Mouse (Mus musculus): ENCODE results near the gene Plxna2. TPM values are rescaled to one million over a fixed set of nuclear protein-coding genes. Genes with fewer than 3 reads are reported as not detected.

Plxna2 gene
- 10.3 and 10.7 TPM in 2 replicates for polyA plus RNA-seq (2015; fragmentation: Nextera tagmentation; extraction: Ambion mirVana)

DNA sequence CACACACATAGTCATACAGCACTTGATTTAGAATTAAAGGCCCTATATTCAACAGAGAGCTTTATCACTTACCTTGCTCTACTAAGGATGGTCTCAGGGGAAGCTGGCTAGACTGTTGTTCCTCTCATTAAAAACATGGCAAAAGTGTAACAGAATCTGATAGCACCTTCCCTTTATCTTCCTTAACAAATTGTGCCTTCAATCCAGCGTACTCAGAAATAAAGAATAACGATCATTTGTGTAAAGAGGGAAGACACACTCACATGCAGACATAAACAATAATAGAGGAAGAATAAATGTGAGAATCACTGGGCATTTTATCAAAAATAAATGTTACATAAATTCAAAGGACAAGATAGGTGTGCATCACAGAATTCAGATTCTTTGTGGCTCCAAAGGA, at the start of gene Plxna2:
TSS of gene Plxna2 (plus strand) at position 301 of the 400 bp plus-strand sequence.
- no peaks in the 10 kb centered on the region for H3K36me3 ChIP-seq
- H3K9me3 ChIP-seq = no peaks in the 10 kb centered on the region
- H3K4me2 ChIP-seq = peak within 1 kb of the TSS; percentile 95
- no peak within 1 kb of the TSS for H3K9ac ChIP-seq
- 88% methylated on average over 2 of the region's 2 CpGs for WGBS
- no peak within 1 kb of the TSS for H3K27ac ChIP-seq
- ATAC-seq (ENCODE audit: insufficient number of reproducible peaks, insufficient read depth, low FRiP score, low TSS enrichment, low read depth) = no peak
- peak within 1 kb of the TSS; percentile 83 for H3K4me3 ChIP-seq
- peaks cover 31% of the 10 kb centered on the region for H3K4me1 ChIP-seq
- 0 out of 2 replicates have a peak, but pooled peaks cover 8% of the 10 kb centered on the region for H3K27me3 ChIP-seq

DNA sequence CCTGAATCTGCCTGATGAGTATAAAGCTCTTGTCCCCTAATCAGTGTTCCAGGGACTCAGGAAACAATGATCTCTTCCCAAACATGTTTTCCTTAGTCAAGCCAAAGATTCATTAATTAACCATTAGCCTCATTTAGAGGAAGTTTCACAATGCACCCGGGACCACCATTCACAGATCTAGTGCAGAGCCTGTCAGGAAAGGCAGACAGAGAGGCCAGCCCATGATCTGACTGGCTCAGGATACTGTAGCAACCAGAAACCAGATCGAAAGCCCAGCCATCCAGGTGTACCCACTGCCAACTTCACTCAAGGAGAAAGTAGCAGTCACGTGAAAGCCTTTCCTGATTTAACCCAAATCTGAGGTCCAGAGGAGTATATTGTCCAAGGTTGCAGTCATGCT, 44.1 kb upstream of the Plxna2 start:
- WGBS = 78% methylated on average over 3 of the region's 3 CpGs
- Histone ChIP-seq H3K27ac (no peak overlapping the region), H3K27me3 (no peaks in the 10 kb centered on the region), H3K36me3 (no peaks in the 10 kb centered on the region), H3K9ac (no peak overlapping the region), H3K4me3 (no peak overlapping the region), H3K4me1 (no peaks in the 10 kb centered on the region), H3K4me2 (no peak overlapping the region), H3K9me3 (no peaks in the 10 kb centered on the region)
- no peak for ATAC-seq (ENCODE audit: insufficient number of reproducible peaks, insufficient read depth, low FRiP score, low TSS enrichment, low read depth)

DNA sequence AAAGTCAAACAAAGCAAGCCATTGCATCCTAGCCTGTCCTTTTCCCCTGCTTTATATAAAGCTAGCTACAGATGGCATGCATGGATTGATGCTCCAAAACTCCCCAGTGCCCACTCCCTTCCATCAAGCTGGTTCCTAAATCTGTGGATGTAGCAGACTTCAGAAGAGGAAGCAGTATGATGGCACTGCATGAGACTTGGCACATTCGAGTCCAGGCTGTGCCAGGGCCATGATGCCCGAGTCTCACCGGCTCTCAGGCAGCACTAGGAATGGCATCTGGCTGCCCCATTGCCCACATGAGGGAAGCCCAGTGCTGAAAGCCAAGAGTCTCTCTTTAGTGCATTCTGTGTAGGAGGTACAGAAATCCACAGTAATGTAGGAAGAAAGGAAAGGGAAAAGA, 39.7 kb upstream of the Plxna2 start:
- H3K4me2 ChIP-seq = no peak overlapping the region
- H3K4me3 ChIP-seq = no peak overlapping the region
- no peak overlapping the region for H3K27ac ChIP-seq
- no peak for ATAC-seq (ENCODE audit: insufficient number of reproducible peaks, insufficient read depth, low FRiP score, low TSS enrichment, low read depth)
- H3K9ac ChIP-seq = no peak overlapping the region
- H3K9me3 ChIP-seq = no peaks in the 10 kb centered on the region
- H3K36me3 ChIP-seq = no peaks in the 10 kb centered on the region
- H3K4me1 ChIP-seq = no peaks in the 10 kb centered on the region
- no peaks in the 10 kb centered on the region for H3K27me3 ChIP-seq
- WGBS = 90% methylated on average over 3 of the region's 3 CpGs

DNA sequence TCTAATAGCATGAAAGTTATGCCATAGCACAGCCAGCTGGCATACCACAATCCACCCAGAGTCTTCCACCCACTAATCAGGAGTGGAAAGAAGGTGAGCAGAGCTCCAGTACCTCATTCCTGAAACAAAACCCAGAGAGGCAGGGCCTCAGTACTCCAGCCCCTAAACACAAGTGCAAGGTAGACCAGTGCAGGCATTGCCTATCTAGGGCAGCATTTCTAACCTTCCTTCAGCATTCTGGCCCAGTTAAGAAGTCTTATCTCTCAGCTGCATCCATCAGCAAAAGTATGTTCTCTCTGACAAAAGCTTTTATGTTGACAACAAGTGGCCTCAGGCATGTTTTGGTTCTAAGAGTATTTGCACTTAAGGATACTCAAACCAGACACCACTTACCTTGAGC, 37.5 kb upstream of the Plxna2 start:
- Histone ChIP-seq H3K36me3 (no peaks in the 10 kb centered on the region), H3K4me2 (no peak overlapping the region), H3K27ac (no peak overlapping the region), H3K27me3 (no peaks in the 10 kb centered on the region), H3K9ac (no peak overlapping the region), H3K4me3 (no peak overlapping the region), H3K9me3 (no peaks in the 10 kb centered on the region), H3K4me1 (no peaks in the 10 kb centered on the region)
- no peak for ATAC-seq (ENCODE audit: insufficient number of reproducible peaks, insufficient read depth, low FRiP score, low TSS enrichment, low read depth)

DNA sequence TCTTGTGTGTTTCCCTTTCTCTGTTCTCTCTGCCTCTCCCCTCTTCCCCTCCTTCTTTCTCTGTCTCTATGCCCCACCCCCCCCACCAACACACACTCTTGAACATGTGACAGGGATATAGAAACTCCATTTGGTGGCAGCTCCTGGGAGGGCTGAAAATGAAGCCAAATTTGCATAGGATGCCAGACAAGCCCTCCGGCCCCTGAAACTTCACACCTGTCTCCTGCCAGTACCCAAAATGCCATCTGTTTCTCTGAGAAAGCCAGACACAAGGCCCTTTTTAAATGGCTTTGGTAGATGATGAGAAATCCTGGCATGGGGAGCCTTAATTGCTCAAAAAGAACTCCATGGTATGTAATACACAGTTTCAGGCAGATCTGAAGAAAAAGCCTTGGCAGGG, 31.3 kb upstream of the Plxna2 start:
- Histone ChIP-seq H3K27me3 (no peaks in the 10 kb centered on the region), H3K4me2 (no peak overlapping the region), H3K9ac (no peak overlapping the region), H3K4me1 (peaks cover 41% of the 10 kb centered on the region), H3K27ac (no peak overlapping the region; the same call in 1 of the 2 replicates), H3K36me3 (no peaks in the 10 kb centered on the region), H3K9me3 (no peaks in the 10 kb centered on the region), H3K4me3 (no peak overlapping the region)
- ATAC-seq (ENCODE audit: insufficient number of reproducible peaks, insufficient read depth, low FRiP score, low TSS enrichment, low read depth) = no peak
- WGBS = 64% methylated on average over 1 of the region's 1 CpGs

DNA sequence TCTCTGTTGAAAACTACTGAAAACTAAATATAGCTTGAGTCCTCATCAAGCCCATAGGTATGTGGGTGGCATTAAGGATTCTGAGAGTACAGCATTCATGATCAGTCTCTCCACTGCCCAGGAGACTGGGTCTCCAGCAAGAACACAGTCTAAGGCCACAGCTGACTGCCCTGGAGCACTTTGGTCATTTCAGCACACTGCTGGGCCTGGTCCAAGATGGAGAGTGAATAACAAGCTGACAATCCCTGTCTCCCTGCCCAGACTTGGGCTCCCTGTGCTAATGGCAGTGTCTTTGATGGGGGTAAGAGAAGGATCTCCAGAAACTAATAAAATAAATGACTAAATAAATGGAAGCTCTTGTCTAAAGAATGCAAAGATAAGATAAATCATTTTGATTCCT, 30.5 kb upstream of the Plxna2 start:
- no peak for ATAC-seq (ENCODE audit: insufficient number of reproducible peaks, insufficient read depth, low FRiP score, low TSS enrichment, low read depth)
- Histone ChIP-seq H3K4me2 (no peak overlapping the region), H3K27ac (no peak overlapping the region)

DNA sequence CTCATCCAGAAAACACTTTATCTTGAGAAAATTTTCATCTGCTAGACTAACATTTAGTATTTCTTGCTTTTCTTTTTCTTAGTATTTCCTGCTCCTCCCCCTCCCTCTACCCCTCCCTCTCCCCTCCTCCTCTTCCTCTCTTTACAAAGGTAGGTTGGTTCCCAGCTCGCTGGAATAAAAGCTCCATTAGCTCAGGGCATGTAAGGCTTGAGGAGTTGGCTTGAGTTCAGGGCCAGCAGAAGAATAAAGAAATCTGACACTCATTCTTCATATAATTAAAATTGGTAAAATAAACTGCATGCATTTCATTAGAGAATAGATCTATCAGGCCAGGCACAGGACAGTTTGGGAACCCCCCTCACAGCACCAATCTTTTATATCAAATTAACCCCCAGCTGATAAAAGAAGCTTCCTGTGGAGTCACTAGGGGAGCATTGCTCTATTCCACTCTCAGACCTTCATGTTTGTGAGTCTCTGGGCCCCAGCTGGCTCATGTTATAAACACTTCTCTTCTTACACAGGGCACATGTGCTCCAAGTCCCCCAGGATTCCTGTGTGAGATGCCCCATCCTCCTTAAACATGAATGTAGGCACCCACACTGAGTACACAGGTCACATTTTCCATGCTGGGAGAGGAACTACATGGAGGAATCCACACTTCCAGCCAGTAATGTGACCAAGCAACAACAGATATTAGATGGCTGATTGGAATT, 29.9 kb upstream of the Plxna2 start:
- 18% methylated on average over 1 of the region's 1 CpGs for WGBS
- Histone ChIP-seq H3K4me3 (no peak overlapping the region), H3K4me2 (no peak overlapping the region), H3K9ac (no peak overlapping the region), H3K27ac (peak overlapping the region; percentile 33; the same call in 1 of the 2 replicates), H3K27me3 (no peaks in the 10 kb centered on the region), H3K4me1 (peaks cover 48% of the 10 kb centered on the region), H3K36me3 (no peaks in the 10 kb centered on the region), H3K9me3 (no peaks in the 10 kb centered on the region)
- no peak for ATAC-seq (ENCODE audit: insufficient number of reproducible peaks, insufficient read depth, low FRiP score, low TSS enrichment, low read depth)

More for the DNA sequence above, 30.5 kb upstream of the Plxna2 start:
- Histone ChIP-seq H3K4me1 (peaks cover 44% of the 10 kb centered on the region), H3K36me3 (no peaks in the 10 kb centered on the region), H3K4me3 (no peak overlapping the region), H3K9me3 (no peaks in the 10 kb centered on the region), H3K27me3 (no peaks in the 10 kb centered on the region), H3K9ac (no peak overlapping the region)

DNA sequence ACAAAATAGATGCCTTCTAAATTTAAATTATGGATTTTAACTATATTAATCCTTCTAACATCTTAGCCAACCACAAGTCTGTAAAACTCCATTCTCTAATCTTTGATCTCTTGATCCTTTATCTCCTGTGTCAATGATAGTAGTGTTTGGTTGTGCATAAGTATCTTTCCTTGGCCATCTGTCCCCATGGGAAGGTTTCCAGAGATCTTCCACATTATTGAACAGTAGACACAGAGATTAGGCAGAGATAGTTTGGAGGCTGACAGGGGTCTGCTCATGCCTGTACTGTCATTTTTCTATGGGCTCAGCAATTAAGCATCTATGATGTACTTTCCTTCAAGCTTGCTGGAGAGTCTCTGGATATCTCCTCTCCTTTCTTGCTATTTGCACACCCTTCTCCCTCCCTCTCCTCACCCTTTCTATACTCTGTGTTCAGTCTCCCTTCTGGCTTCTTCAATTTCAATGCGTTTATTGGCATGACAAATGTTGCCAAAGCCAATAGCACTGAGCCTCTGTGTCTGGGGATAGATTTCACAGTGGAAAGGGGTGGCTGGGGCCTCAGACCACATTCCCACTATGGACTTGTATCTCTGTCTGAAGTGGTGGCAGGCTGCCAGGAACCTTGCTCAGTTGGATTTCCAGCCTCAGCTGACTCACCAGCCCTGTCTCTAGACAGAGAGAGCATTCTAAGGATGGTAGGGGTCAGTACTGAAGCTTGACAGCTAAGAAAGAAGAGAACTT, 29.1 kb upstream of the Plxna2 start:
- Histone ChIP-seq H3K36me3 (no peaks in the 10 kb centered on the region), H3K27ac (0 out of 2 replicates have a peak overlapping the region, but pooled peaks have one; percentile 33), H3K27me3 (no peaks in the 10 kb centered on the region), H3K4me3 (no peak overlapping the region), H3K4me1 (peaks cover 55% of the 10 kb centered on the region), H3K9me3 (no peaks in the 10 kb centered on the region), H3K4me2 (no peak overlapping the region), H3K9ac (no peak overlapping the region)
- 23% methylated on average over 1 of the region's 1 CpGs for WGBS
- ATAC-seq (ENCODE audit: insufficient number of reproducible peaks, insufficient read depth, low FRiP score, low TSS enrichment, low read depth) = peak; percentile 59; the same call in 1 of the 2 replicates

DNA sequence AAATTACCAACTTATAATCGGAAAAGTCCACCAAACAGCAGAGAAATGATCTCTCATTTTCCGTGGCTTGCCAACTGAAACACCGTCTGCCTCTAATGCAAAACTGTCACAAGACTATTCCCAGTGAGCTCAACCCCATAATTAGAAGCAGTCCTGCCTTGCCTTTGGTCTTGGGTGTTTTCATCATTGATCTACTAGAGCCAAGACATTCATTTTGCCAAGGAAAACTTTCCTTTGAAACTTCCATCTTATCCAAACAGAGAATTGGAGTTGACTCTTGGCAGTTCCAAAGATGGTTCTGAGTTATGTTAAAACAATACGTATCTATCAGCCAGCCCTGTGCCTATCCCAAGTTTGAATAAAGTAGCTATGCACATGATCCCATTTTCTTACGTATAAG, 24.9 kb upstream of the Plxna2 start:
- H3K4me1 ChIP-seq = peaks cover 43% of the 10 kb centered on the region
- no peaks in the 10 kb centered on the region for H3K27me3 ChIP-seq
- no peak for ATAC-seq (ENCODE audit: insufficient number of reproducible peaks, insufficient read depth, low FRiP score, low TSS enrichment, low read depth)
- no peaks in the 10 kb centered on the region for H3K9me3 ChIP-seq
- no peak overlapping the region for H3K27ac ChIP-seq
- H3K4me3 ChIP-seq = no peak overlapping the region
- H3K9ac ChIP-seq = no peak overlapping the region
- no peak overlapping the region for H3K4me2 ChIP-seq
- H3K36me3 ChIP-seq = no peaks in the 10 kb centered on the region
- 29% methylated on average over 5 of the region's 5 CpGs for WGBS

DNA sequence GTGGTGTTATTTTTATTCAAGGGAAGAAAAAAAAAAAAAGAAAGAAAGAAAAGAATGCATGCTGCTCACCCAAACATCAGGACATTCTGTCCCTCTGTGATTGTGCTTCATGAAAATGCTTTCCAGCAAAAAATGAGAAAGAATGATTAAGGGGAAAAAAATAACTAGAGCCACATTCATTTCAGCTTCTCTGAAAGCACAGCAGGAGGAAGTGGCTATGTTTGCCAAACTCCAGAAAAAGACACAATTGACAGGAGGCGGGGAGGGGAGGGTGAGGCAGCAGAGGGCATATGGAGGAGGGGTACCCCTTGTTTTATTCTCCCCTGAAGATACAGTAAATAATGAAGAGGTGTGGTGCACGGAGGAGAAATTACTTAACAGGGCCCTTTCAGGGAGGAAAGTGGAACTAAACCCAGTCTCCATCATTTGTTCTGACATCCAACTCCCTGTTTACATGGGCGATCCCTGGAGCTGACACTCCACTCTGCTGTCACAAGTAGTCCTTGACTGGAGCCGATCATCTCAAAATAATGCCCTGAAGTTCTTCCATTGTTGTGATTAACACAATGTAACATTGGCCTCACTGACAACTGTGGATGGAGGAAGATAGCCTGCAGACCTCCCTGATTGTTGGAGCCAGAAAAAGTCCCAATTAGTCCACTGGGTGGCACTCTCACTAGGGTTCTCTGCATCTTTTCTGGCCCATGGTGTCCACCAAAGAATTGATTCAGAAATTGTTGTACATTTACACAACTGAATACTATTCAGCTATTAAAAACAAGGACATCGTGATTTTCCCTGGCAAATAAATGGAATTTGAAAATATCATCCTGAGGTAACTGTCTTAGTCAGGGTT, 10.4 kb upstream of the Plxna2 start:
- 61% methylated on average over 5 of the region's 5 CpGs for WGBS
- H3K4me2 ChIP-seq = no peak overlapping the region
- no peak overlapping the region for H3K27ac ChIP-seq
- H3K36me3 ChIP-seq = no peaks in the 10 kb centered on the region
- 0 out of 2 replicates have a peak, but pooled peaks cover 7% of the 10 kb centered on the region for H3K4me1 ChIP-seq
- H3K9ac ChIP-seq = no peak overlapping the region
- ATAC-seq (ENCODE audit: insufficient number of reproducible peaks, insufficient read depth, low FRiP score, low TSS enrichment, low read depth) = no peak
- no peaks in the 10 kb centered on the region for H3K9me3 ChIP-seq
- H3K4me3 ChIP-seq = no peak overlapping the region
- no peaks in the 10 kb centered on the region for H3K27me3 ChIP-seq

DNA sequence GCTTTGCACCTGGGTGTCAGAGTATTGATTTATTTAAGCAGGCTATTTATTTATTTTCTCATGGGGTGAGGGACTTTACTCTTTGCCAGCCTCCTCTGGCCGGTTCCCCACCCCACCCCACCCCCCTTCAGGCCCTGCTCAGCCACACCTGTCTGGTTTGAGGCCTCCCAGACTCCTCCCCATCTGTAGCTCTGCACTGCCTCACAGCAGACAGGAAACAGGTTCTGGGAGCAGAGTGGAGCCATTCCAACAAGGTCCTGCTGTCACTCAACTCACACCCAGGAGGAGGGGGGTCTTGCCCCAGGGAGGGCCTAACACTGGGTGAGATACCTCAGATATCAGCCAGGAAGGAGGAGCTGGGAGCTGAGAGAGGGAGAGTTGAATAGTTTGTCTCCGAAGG, 7.5 kb upstream of the Plxna2 start:
- no peak overlapping the region for H3K9ac ChIP-seq
- 0 out of 2 replicates have a peak, but pooled peaks cover 7% of the 10 kb centered on the region for H3K4me1 ChIP-seq
- 3% methylated on average over 2 of the region's 2 CpGs for whole genome bisulfite sequencing
- ATAC-seq (ENCODE audit: insufficient number of reproducible peaks, insufficient read depth, low FRiP score, low TSS enrichment, low read depth) = 0 out of 2 replicates have a peak, but pooled peaks have one; percentile 72
- H3K4me3 ChIP-seq = no peak overlapping the region
- H3K27me3 ChIP-seq = no peaks in the 10 kb centered on the region
- H3K9me3 ChIP-seq = no peaks in the 10 kb centered on the region
- H3K4me2 ChIP-seq = no peak overlapping the region
- no peak overlapping the region for H3K27ac ChIP-seq
- no peaks in the 10 kb centered on the region for H3K36me3 ChIP-seq

All from embryonic facial prominence, embryonic 13.5 days (tissue).